Mouse (Mus musculus): ENCODE results near the gene Mras.

Gene Mras

GRCm38 (mm10) chr9:99437031-99437764 lies at the start of gene Mras:
Mras (minus strand) TSS chr9:99437381.
- DNase-seq (ENCODE audit: low spot score in 2 of 2) = no peak

GRCm38 (mm10) chr9:99485144-99485543 lies 48.0 kb upstream of the Mras start:
- DNase-seq (ENCODE audit: low spot score in 2 of 2) = no peak

GRCm38 (mm10) chr9:99484632-99485031 lies 47.5 kb upstream of the Mras start:
- DNase-seq (ENCODE audit: low spot score in 2 of 2) = no peak

GRCm38 (mm10) chr9:99483191-99483590 lies 46.0 kb upstream of the Mras start:
- DNase-seq (ENCODE audit: low spot score in 2 of 2) = no peak

GRCm38 (mm10) chr9:99480764-99481163 lies 43.6 kb upstream of the Mras start:
- no peak for DNase-seq (ENCODE audit: low spot score in 2 of 2)

- DNase-seq (ENCODE audit: low spot score in 2 of 2) = peak in 1 of 2 experiments; percentile 19
Observed at GRCm38 (mm10) chr9:99479181-99479711, 42.1 kb upstream of the Mras start.

GRCm38 (mm10) chr9:99471334-99471733 lies 34.2 kb upstream of the Mras start:
- DNase-seq (ENCODE audit: low spot score in 2 of 2) = no peak

GRCm38 (mm10) chr9:99470347-99471092 lies 33.3 kb upstream of the Mras start:
- no peak for DNase-seq (ENCODE audit: low spot score in 2 of 2)

GRCm38 (mm10) chr9:99469681-99470273 lies 32.6 kb upstream of the Mras start:
- peak in 1 of 2 experiments; percentile 47 for DNase-seq (ENCODE audit: low spot score in 2 of 2)

- DNase-seq (ENCODE audit: low spot score in 2 of 2) = no peak
Observed at GRCm38 (mm10) chr9:99468572-99468971, 31.4 kb upstream of the Mras start.

- DNase-seq (ENCODE audit: low spot score in 2 of 2) = no peak
Observed at GRCm38 (mm10) chr9:99464876-99465275, 27.7 kb upstream of the Mras start.

- no peak for DNase-seq (ENCODE audit: low spot score in 2 of 2)
Observed at GRCm38 (mm10) chr9:99459730-99460129, 22.5 kb upstream of the Mras start.

- peak; percentile 49 to 79 for DNase-seq (ENCODE audit: low spot score in 2 of 2)
Observed at GRCm38 (mm10) chr9:99458529-99459208, 21.5 kb upstream of the Mras start.

- DNase-seq (ENCODE audit: low spot score in 2 of 2) = no peak
Observed at GRCm38 (mm10) chr9:99454211-99454610, 17.0 kb upstream of the Mras start.

GRCm38 (mm10) chr9:99451161-99451560 lies 14.0 kb upstream of the Mras start, which contains the start of gene Nme9:
Nme9 (plus strand) TSS chr9:99451475.
- no peak for DNase-seq (ENCODE audit: low spot score in 2 of 2)

- peak in 1 of 2 experiments; percentile 28 for DNase-seq (ENCODE audit: low spot score in 2 of 2)
Observed at GRCm38 (mm10) chr9:99449886-99450647, 12.9 kb upstream of the Mras start.

- no peak for DNase-seq (ENCODE audit: low spot score in 2 of 2)
Observed at GRCm38 (mm10) chr9:99447323-99447722, 10.1 kb upstream of the Mras start.

GRCm38 (mm10) chr9:99446259-99446658 lies 9.1 kb upstream of the Mras start:
- DNase-seq (ENCODE audit: low spot score in 2 of 2) = no peak

GRCm38 (mm10) chr9:99444590-99445178 lies 7.5 kb upstream of the Mras start:
- DNase-seq (ENCODE audit: low spot score in 2 of 2) = peak in 1 of 2 experiments; percentile 26

- DNase-seq (ENCODE audit: low spot score in 2 of 2) = no peak
Observed at GRCm38 (mm10) chr9:99441647-99442433, 4.7 kb upstream of the Mras start.
